Mouse (Mus musculus): ENCODE results near the gene Pax8. TPM values are rescaled to one million over a fixed set of nuclear protein-coding genes. Genes with fewer than 3 reads are reported as not detected.

Pax8 gene
- polyA plus RNA-seq, 1 experiment from 2014 or later = 26.1 TPM

GRCm38 (mm10) chr2:24454429-24455011 lies 20.9 kb downstream of the Pax8 start:
- H3K27me3 ChIP-seq (ENCODE audit: control insufficient read depth, insufficient read depth, low read length) = no peaks in the 10 kb centered on the region
- H3K9me3 ChIP-seq (ENCODE audit: control insufficient read depth, low read length) = no peaks in the 10 kb centered on the region
- no peaks in the 10 kb centered on the region for H3K4me1 ChIP-seq (ENCODE audit: control insufficient read depth, insufficient read depth, low read length)
- no peak overlapping the region for H3K27ac ChIP-seq (ENCODE audit: low read depth, low read length)
- no peak for DNase-seq (ENCODE audit: low spot score)
- no peaks in the 10 kb centered on the region for H3K36me3 ChIP-seq (ENCODE audit: control insufficient read depth, insufficient read depth, low read length)
- H3K9ac ChIP-seq (ENCODE audit: low read length) = no peak overlapping the region
- WGBS = 29% methylated on average over 1 of the region's 1 CpGs
- 0 out of 2 replicates have a peak, but pooled peaks have one; percentile 48 for ATAC-seq (ENCODE audit: insufficient read depth, low FRiP score, low TSS enrichment)
- H3K4me3 ChIP-seq (ENCODE audit: low read depth, low read length) = no peak overlapping the region
- no peak overlapping the region for H3K4me2 ChIP-seq (ENCODE audit: low read depth)

DNA sequence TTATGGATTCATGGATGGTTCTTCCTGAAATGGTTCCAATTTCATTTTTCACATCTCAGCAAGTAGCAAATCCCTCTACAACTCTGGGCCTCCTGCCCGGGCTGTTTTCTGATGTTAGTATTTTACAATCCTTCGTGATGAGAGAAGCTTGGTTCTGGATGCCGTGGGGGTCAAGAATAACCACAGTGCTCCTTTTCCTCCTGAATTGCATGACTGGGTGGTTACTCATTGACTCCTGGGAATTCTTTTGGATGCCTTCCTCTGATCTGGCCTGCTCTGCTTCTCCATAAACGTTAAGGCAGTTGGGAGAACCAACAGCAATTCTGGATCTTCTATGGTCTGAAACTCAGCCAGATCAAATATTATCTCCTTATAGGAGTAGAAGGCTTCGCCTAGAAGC lies 22.2 kb downstream of the Pax8 start:
- WGBS = 87% methylated on average over 5 of the region's 5 CpGs
- ATAC-seq (ENCODE audit: insufficient read depth, low FRiP score, low TSS enrichment) (no peak), DNase-seq (ENCODE audit: low spot score) (no peak)
- no peaks in the 10 kb centered on the region for H3K36me3 ChIP-seq (ENCODE audit: control insufficient read depth, insufficient read depth, low read length)
- H3K9ac ChIP-seq (ENCODE audit: low read length) = no peak overlapping the region
- no peak overlapping the region for H3K4me2 ChIP-seq (ENCODE audit: low read depth)
- no peaks in the 10 kb centered on the region for H3K27me3 ChIP-seq (ENCODE audit: control insufficient read depth, insufficient read depth, low read length)
- H3K27ac ChIP-seq (ENCODE audit: low read depth, low read length) = no peak overlapping the region
- no peaks in the 10 kb centered on the region for H3K4me1 ChIP-seq (ENCODE audit: control insufficient read depth, insufficient read depth, low read length)
- no peak overlapping the region for H3K4me3 ChIP-seq (ENCODE audit: low read depth, low read length)
- H3K9me3 ChIP-seq (ENCODE audit: control insufficient read depth, low read length) = no peaks in the 10 kb centered on the region

GRCm38 (mm10) chr2:24449111-24449510 lies 26.3 kb downstream of the Pax8 start:
- Histone ChIP-seq H3K36me3 (ENCODE audit: control insufficient read depth, insufficient read depth, low read length) (no peaks in the 10 kb centered on the region), H3K4me1 (ENCODE audit: control insufficient read depth, insufficient read depth, low read length) (no peaks in the 10 kb centered on the region), H3K4me3 (ENCODE audit: low read depth, low read length) (no peak overlapping the region), H3K9me3 (ENCODE audit: control insufficient read depth, low read length) (no peaks in the 10 kb centered on the region), H3K4me2 (ENCODE audit: low read depth) (no peak overlapping the region), H3K9ac (ENCODE audit: low read length) (no peak overlapping the region), H3K27me3 (ENCODE audit: control insufficient read depth, insufficient read depth, low read length) (no peaks in the 10 kb centered on the region), H3K27ac (ENCODE audit: low read depth, low read length) (no peak overlapping the region)
- WGBS = 81% methylated on average over 4 of the region's 4 CpGs
- DNase-seq (ENCODE audit: low spot score) = no peak
- ATAC-seq (ENCODE audit: insufficient read depth, low FRiP score, low TSS enrichment) = no peak

- H3K4me3 ChIP-seq (ENCODE audit: low read depth, low read length) = no peak overlapping the region
- no peak overlapping the region for H3K9ac ChIP-seq (ENCODE audit: low read length)
- WGBS = 53% methylated on average over 3 of the region's 3 CpGs
- no peak overlapping the region for H3K27ac ChIP-seq (ENCODE audit: low read depth, low read length)
- H3K36me3 ChIP-seq (ENCODE audit: control insufficient read depth, insufficient read depth, low read length) = no peaks in the 10 kb centered on the region
- no peak for DNase-seq (ENCODE audit: low spot score)
- no peak for ATAC-seq (ENCODE audit: insufficient read depth, low FRiP score, low TSS enrichment)
- H3K4me1 ChIP-seq (ENCODE audit: control insufficient read depth, insufficient read depth, low read length) = no peaks in the 10 kb centered on the region
- H3K4me2 ChIP-seq (ENCODE audit: low read depth) = no peak overlapping the region
- no peaks in the 10 kb centered on the region for H3K27me3 ChIP-seq (ENCODE audit: control insufficient read depth, insufficient read depth, low read length)
- no peaks in the 10 kb centered on the region for H3K9me3 ChIP-seq (ENCODE audit: control insufficient read depth, low read length)
Observed at GRCm38 (mm10) chr2:24443256-24443790, 32.1 kb downstream of the Pax8 start.

DNA sequence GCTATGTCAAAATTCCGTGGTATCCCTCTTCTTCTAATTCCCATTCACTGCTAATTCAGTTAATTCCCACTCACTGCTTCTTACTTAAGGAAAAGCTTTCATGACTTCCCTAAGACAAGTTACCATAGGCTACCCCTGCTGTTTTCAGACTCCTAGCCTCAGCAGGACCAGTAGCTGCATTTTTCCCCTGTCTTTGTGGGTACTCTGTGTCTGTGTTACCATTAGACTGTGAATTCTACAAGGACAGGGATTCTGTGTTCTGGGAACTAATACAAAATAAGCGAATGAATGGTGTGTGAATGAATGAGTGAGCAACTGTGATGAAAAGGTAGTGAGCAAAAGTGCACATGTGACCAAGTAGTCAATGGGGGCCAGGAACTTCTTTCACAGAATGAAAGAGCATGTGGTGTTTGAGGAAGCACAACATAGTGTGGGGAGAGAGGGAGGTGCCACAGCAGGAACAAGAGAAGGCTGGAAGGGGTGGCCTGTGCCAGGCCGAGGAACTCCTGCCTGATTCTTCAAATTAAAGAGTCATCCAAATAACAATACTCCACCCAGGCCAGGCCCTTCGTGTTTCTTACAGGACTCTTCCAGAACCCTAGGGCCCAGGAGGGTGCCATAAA lies 33.0 kb downstream of the Pax8 start:
- whole genome bisulfite sequencing = 63% methylated on average over 4 of the region's 4 CpGs
- ATAC-seq (ENCODE audit: insufficient read depth, low FRiP score, low TSS enrichment) = no peak
- H3K4me3 ChIP-seq (ENCODE audit: low read depth, low read length) = no peak overlapping the region
- no peaks in the 10 kb centered on the region for H3K4me1 ChIP-seq (ENCODE audit: control insufficient read depth, insufficient read depth, low read length)
- DNase-seq (ENCODE audit: low spot score) = no peak
- H3K9me3 ChIP-seq (ENCODE audit: control insufficient read depth, low read length) = no peaks in the 10 kb centered on the region
- H3K36me3 ChIP-seq (ENCODE audit: control insufficient read depth, insufficient read depth, low read length) = no peaks in the 10 kb centered on the region
- H3K27me3 ChIP-seq (ENCODE audit: control insufficient read depth, insufficient read depth, low read length) = no peaks in the 10 kb centered on the region
- no peak overlapping the region for H3K27ac ChIP-seq (ENCODE audit: low read depth, low read length)
- H3K4me2 ChIP-seq (ENCODE audit: low read depth) = no peak overlapping the region
- no peak overlapping the region for H3K9ac ChIP-seq (ENCODE audit: low read length)

- Histone ChIP-seq H3K36me3 (ENCODE audit: control insufficient read depth, insufficient read depth, low read length) (no peaks in the 10 kb centered on the region), H3K27me3 (ENCODE audit: control insufficient read depth, insufficient read depth, low read length) (no peaks in the 10 kb centered on the region), H3K4me2 (ENCODE audit: low read depth) (no peak overlapping the region), H3K4me1 (ENCODE audit: control insufficient read depth, insufficient read depth, low read length) (no peaks in the 10 kb centered on the region), H3K9me3 (ENCODE audit: control insufficient read depth, low read length) (no peaks in the 10 kb centered on the region), H3K4me3 (ENCODE audit: low read depth, low read length) (no peak overlapping the region), H3K27ac (ENCODE audit: low read depth, low read length) (no peak overlapping the region), H3K9ac (ENCODE audit: low read length) (no peak overlapping the region)
- DNase-seq (ENCODE audit: low spot score) (no peak), ATAC-seq (ENCODE audit: insufficient read depth, low FRiP score, low TSS enrichment) (no peak)
Observed at GRCm38 (mm10) chr2:24441899-24442298, 33.5 kb downstream of the Pax8 start.

- Histone ChIP-seq H3K4me3 (ENCODE audit: low read depth, low read length) (no peak overlapping the region), H3K4me2 (ENCODE audit: low read depth) (no peak overlapping the region), H3K36me3 (ENCODE audit: control insufficient read depth, insufficient read depth, low read length) (no peaks in the 10 kb centered on the region), H3K9me3 (ENCODE audit: control insufficient read depth, low read length) (no peaks in the 10 kb centered on the region), H3K27ac (ENCODE audit: low read depth, low read length) (no peak overlapping the region), H3K9ac (ENCODE audit: low read length) (no peak overlapping the region), H3K27me3 (ENCODE audit: control insufficient read depth, insufficient read depth, low read length) (no peaks in the 10 kb centered on the region), H3K4me1 (ENCODE audit: control insufficient read depth, insufficient read depth, low read length) (no peaks in the 10 kb centered on the region)
- DNase-seq (ENCODE audit: low spot score) (no peak), ATAC-seq (ENCODE audit: insufficient read depth, low FRiP score, low TSS enrichment) (no peak)
- 87% methylated on average over 2 of the region's 2 CpGs for WGBS
Observed at GRCm38 (mm10) chr2:24440056-24440455, 35.3 kb downstream of the Pax8 start.

- no peak for ATAC-seq (ENCODE audit: insufficient read depth, low FRiP score, low TSS enrichment)
- Histone ChIP-seq H3K4me1 (ENCODE audit: control insufficient read depth, insufficient read depth, low read length) (no peaks in the 10 kb centered on the region), H3K4me3 (ENCODE audit: low read depth, low read length) (no peak overlapping the region), H3K9ac (ENCODE audit: low read length) (no peak overlapping the region), H3K27me3 (ENCODE audit: control insufficient read depth, insufficient read depth, low read length) (no peaks in the 10 kb centered on the region), H3K9me3 (ENCODE audit: control insufficient read depth, low read length) (no peaks in the 10 kb centered on the region), H3K4me2 (ENCODE audit: low read depth) (no peak overlapping the region), H3K36me3 (ENCODE audit: control insufficient read depth, insufficient read depth, low read length) (no peaks in the 10 kb centered on the region), H3K27ac (ENCODE audit: low read depth, low read length) (no peak overlapping the region)
- DNase-seq (ENCODE audit: low spot score) = no peak
- WGBS = 78% methylated on average over 11 of the region's 11 CpGs
Observed at GRCm38 (mm10) chr2:24435699-24436098, 39.7 kb downstream of the Pax8 start.

- Histone ChIP-seq H3K4me2 (ENCODE audit: low read depth) (no peak overlapping the region), H3K9me3 (ENCODE audit: control insufficient read depth, low read length) (no peaks in the 10 kb centered on the region), H3K4me3 (ENCODE audit: low read depth, low read length) (no peak overlapping the region), H3K9ac (ENCODE audit: low read length) (no peak overlapping the region), H3K36me3 (ENCODE audit: control insufficient read depth, insufficient read depth, low read length) (no peaks in the 10 kb centered on the region), H3K27me3 (ENCODE audit: control insufficient read depth, insufficient read depth, low read length) (no peaks in the 10 kb centered on the region), H3K4me1 (ENCODE audit: control insufficient read depth, insufficient read depth, low read length) (no peaks in the 10 kb centered on the region), H3K27ac (ENCODE audit: low read depth, low read length) (no peak overlapping the region)
- 79% methylated on average over 2 of the region's 2 CpGs for WGBS
- ATAC-seq (ENCODE audit: insufficient read depth, low FRiP score, low TSS enrichment) (no peak), DNase-seq (ENCODE audit: low spot score) (no peak)
Observed at GRCm38 (mm10) chr2:24434670-24435069, 40.7 kb downstream of the Pax8 start.

Data from neural tube, embryonic 11.5 days (tissue).